Mouse (Mus musculus) ES-Bruce4 (cell line): ENCODE measurements around the gene Tmem41b. TPM values are rescaled to one million over a fixed set of nuclear protein-coding genes. Genes with fewer than 3 reads are reported as not detected.

Experiments used
- H3K27ac ChIP-seq: 2 replicates; pipeline ENCODE4 v1.5.1; 2012; ENCODE audit warnings: low read length, inconsistent platforms; ENCODE audit not compliant: insufficient read depth
- H3K27me3 ChIP-seq: 2 replicates; pipeline ENCODE4 v1.6.1; 2012; ENCODE audit warnings: mild to moderate bottlenecking, low read length, inconsistent platforms; ENCODE audit not compliant: control insufficient read depth, poor library complexity, insufficient read depth, severe bottlenecking
- H3K36me3 ChIP-seq: 2 replicates; pipeline ENCODE4 v1.6.1; 2012; ENCODE audit warnings: inconsistent platforms, mild to moderate bottlenecking, low read length, moderate library complexity; ENCODE audit not compliant: control insufficient read depth, poor library complexity, insufficient read depth, severe bottlenecking
- H3K4me1 ChIP-seq: one replicate; pipeline ENCODE4 v1.8.1; 2011; ENCODE audit warnings: low read length; ENCODE audit not compliant: control insufficient read depth, insufficient read depth
- H3K4me3 ChIP-seq: 2 replicates; pipeline ENCODE4 v1.5.1; 2011; ENCODE audit warnings: low read depth, mild to moderate bottlenecking, low read length
- H3K9ac ChIP-seq: 2 replicates; pipeline ENCODE4 v1.6.1; 2012; ENCODE audit warnings: low read depth, mild to moderate bottlenecking, inconsistent platforms; ENCODE audit not compliant: poor library complexity, severe bottlenecking
- H3K9me3 ChIP-seq: replicated peaks from 2 replicates; pipeline ENCODE4 v1.6.1; 2012; ENCODE audit warnings: mild to moderate bottlenecking, low read length, inconsistent platforms; ENCODE audit not compliant: control insufficient read depth, poor library complexity, insufficient read depth, severe bottlenecking
- CTCF ChIP-seq: IDR thresholded peaks from one replicate; pipeline ENCODE4 v1.8.1; 2011; ENCODE audit warnings: low read depth, low read length
- EP300 ChIP-seq: IDR thresholded peaks from 2 replicates; pipeline ENCODE4 v1.6.1; 2011; ENCODE audit warnings: low read depth, low read length; ENCODE audit not compliant: insufficient read depth
- POLR2A ChIP-seq: IDR thresholded peaks from one replicate; pipeline ENCODE4 v1.8.1; 2011; ENCODE audit warnings: low read length; ENCODE audit not compliant: insufficient read depth
- polyA plus RNA-seq: library from polyadenylated mRNA; stranded (reverse); fragments of >200 nt; gene quantifications from 2 replicates; pipeline ENCODE4 v1.2.4, GENCODE M21; 2011; ENCODE audit warnings: low read depth; ENCODE audit not compliant: missing spikeins, insufficient read depth, insufficient read length

The Tmem41b gene
- polyA plus RNA-seq, 1 experiment, result 60.9 TPM

- TF ChIP-seq EP300 (no peak), POLR2A (no peak), CTCF (no peak)
- H3K27ac ChIP-seq, result no peak overlapping the region
- H3K27me3 ChIP-seq, result no peaks in the 10 kb centered on the region
- H3K9ac ChIP-seq, result no peak overlapping the region
- peaks cover 3% of the 10 kb centered on the region for H3K36me3 ChIP-seq
- 0 out of 2 replicates have a peak, but pooled peaks cover 3% of the 10 kb centered on the region for H3K9me3 ChIP-seq
- no peak overlapping the region for H3K4me3 ChIP-seq
- H3K4me1 ChIP-seq, result no peaks in the 10 kb centered on the region
Observed at GRCm38 (mm10) chr7:109968924-109969450, 17.7 kb downstream of the Tmem41b start.

GRCm38 (mm10) chr7:109967805-109968579 is 18.7 kb downstream of the Tmem41b start:
- 0 out of 2 replicates have a peak, but pooled peaks cover 3% of the 10 kb centered on the region for H3K9me3 ChIP-seq
- no peaks in the 10 kb centered on the region for H3K4me1 ChIP-seq
- H3K9ac ChIP-seq, result no peak overlapping the region
- no peaks in the 10 kb centered on the region for H3K27me3 ChIP-seq
- TF ChIP-seq CTCF (no peak), POLR2A (no peak), EP300 (no peak)
- no peak overlapping the region for H3K27ac ChIP-seq
- peaks cover 3% of the 10 kb centered on the region for H3K36me3 ChIP-seq
- no peak overlapping the region for H3K4me3 ChIP-seq

DNA sequence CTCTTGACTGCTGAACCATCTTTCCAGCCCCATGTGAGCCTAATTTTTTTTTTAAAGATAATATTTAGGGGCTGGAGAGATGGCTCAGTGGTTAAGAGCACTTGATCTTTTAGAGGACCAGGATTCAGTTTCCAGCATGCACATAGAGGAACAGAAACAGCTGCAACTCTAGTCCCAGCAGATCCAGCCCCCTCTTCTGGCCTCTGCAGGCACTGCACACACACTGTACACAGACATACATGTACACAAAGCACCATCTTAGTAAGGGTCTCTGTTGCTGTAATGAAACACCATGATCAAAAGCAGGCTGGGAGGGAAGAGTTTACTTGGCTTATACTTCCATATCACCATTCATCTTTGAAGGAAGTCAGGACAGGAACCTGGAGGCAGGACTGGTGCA is 21.1 kb downstream of the Tmem41b start:
- H3K9ac ChIP-seq, result no peak overlapping the region
- no peaks in the 10 kb centered on the region for H3K36me3 ChIP-seq
- no peak overlapping the region for H3K4me3 ChIP-seq
- H3K27ac ChIP-seq, result no peak overlapping the region
- no peaks in the 10 kb centered on the region for H3K4me1 ChIP-seq
- no peaks in the 10 kb centered on the region; the same call in 1 of the 2 replicates for H3K27me3 ChIP-seq
- TF ChIP-seq CTCF (peak; percentile 54), POLR2A (no peak), EP300 (no peak)
- H3K9me3 ChIP-seq, result 0 out of 2 replicates have a peak, but pooled peaks cover 3% of the 10 kb centered on the region

GRCm38 (mm10) chr7:109963707-109964106 is 23.0 kb downstream of the Tmem41b start:
- no peaks in the 10 kb centered on the region; the same call in 1 of the 2 replicates for H3K27me3 ChIP-seq
- no peak overlapping the region for H3K27ac ChIP-seq
- H3K4me1 ChIP-seq, result no peaks in the 10 kb centered on the region
- H3K36me3 ChIP-seq, result no peaks in the 10 kb centered on the region
- no peak for TF ChIP-seq POLR2A
- no peak for TF ChIP-seq CTCF
- TF ChIP-seq EP300, result no peak
- H3K9me3 ChIP-seq, result 0 out of 2 replicates have a peak, but pooled peaks cover 3% of the 10 kb centered on the region
- H3K9ac ChIP-seq, result no peak overlapping the region
- no peak overlapping the region for H3K4me3 ChIP-seq

DNA sequence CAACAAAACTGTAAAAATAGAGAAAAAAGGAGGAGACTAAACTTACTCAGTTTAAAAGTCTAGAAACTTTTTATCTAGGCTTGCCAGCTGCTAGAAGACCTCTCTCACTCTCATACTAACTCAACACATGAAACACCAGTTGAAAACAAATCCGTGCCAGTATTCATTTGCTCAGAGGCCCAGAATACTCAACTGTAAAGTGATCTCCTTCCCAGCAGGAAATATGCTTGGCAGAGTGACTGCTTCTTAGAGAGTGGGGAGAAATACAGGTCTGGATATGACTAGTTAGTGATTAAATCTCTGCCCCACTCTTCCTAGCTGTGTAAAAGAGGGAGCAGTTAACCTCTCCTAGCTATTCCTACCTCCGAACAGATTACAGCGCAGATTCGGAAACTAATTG is 24.1 kb downstream of the Tmem41b start:
- Histone ChIP-seq H3K9me3 (0 out of 2 replicates have a peak, but pooled peaks cover 3% of the 10 kb centered on the region), H3K4me1 (no peaks in the 10 kb centered on the region), H3K27ac (no peak overlapping the region), H3K36me3 (no peaks in the 10 kb centered on the region), H3K27me3 (no peaks in the 10 kb centered on the region; the same call in 1 of the 2 replicates), H3K4me3 (no peak overlapping the region), H3K9ac (no peak overlapping the region)
- TF ChIP-seq EP300 (no peak), CTCF (no peak), POLR2A (no peak)

DNA sequence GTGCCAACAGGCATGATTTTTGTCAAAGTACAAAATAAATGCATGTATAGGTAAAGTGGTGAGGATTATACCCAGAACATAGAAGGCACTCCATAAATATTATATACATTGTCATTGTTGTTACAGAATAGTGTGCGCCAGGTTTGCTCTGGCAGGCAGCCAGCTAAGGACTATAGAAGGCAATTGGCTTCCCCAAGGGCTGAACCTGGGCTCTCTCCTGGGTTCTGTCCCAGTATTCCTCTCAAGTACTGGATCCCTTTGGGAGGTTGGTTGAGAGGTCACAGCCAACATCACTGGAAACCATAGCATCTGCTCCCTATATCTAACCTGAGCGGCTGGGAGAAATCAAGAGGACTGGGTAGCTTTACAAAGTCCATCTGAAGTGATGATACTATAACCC is 25.2 kb downstream of the Tmem41b start:
- Histone ChIP-seq H3K4me1 (no peaks in the 10 kb centered on the region), H3K4me3 (no peak overlapping the region), H3K27me3 (no peaks in the 10 kb centered on the region; the same call in 1 of the 2 replicates), H3K36me3 (no peaks in the 10 kb centered on the region), H3K9me3 (0 out of 2 replicates have a peak, but pooled peaks cover 3% of the 10 kb centered on the region), H3K9ac (no peak overlapping the region), H3K27ac (no peak overlapping the region)
- TF ChIP-seq CTCF (no peak), EP300 (no peak), POLR2A (no peak)
